Mouse (Mus musculus) lung, embryonic 15.5 days (tissue): ENCODE measurements around the gene Tmem86a. TPM values are rescaled to one million over a fixed set of nuclear protein-coding genes. Genes with fewer than 3 reads are reported as not detected.
A peak's percentile ranks its signal among the peaks of the same experiment; 100 is the strongest.

ENCODE experiments used
- ATAC-seq: fragments of 200-750 bp; cut with Nextera tagmentation; 2 replicates; pipeline ENCODE4 v1.8.0; 2017; ENCODE audit warnings: moderate number of reproducible peaks, borderline replicate concordance; ENCODE audit not compliant: low FRiP score, low TSS enrichment; ENCODE audit errors: extremely low read depth
- H3K27ac ChIP-seq: fragments of 300-500 bp; sonication (generic); 2 replicates; pipeline ENCODE4 v1.5.1; 2015; ENCODE audit warnings: moderate library complexity, mild to moderate bottlenecking, inconsistent platforms
- H3K27me3 ChIP-seq: fragments of 300-500 bp; sonication (generic); 2 replicates; pipeline ENCODE4 v1.6.1; 2015; ENCODE audit warnings: inconsistent platforms
- H3K36me3 ChIP-seq: fragments of 300-500 bp; sonication (generic); 2 replicates; pipeline ENCODE4 v1.6.1; 2015; ENCODE audit warnings: inconsistent platforms
- H3K4me1 ChIP-seq: fragments of 300-500 bp; sonication (generic); 2 replicates; pipeline ENCODE4 v1.6.1; 2015; ENCODE audit warnings: inconsistent platforms
- H3K4me2 ChIP-seq: fragments of 300-500 bp; sonication (generic); 2 replicates; pipeline ENCODE4 v1.6.1; 2015; ENCODE audit warnings: inconsistent platforms, mild to moderate bottlenecking, moderate library complexity
- H3K4me3 ChIP-seq: fragments of 300-500 bp; sonication (generic); 2 replicates; pipeline ENCODE4 v1.5.1; 2015; ENCODE audit warnings: mild to moderate bottlenecking, inconsistent platforms
- H3K9ac ChIP-seq: fragments of 300-500 bp; sonication (generic); 2 replicates; pipeline ENCODE4 v1.6.1; 2015; ENCODE audit warnings: inconsistent platforms
- H3K9me3 ChIP-seq: fragments of 300-500 bp; sonication (generic); 2 replicates; pipeline ENCODE4 v1.6.1; 2016; ENCODE audit warnings: inconsistent platforms
- WGBS: fragments of 180-500 bp; shearing (Covaris S2); methylation state at CpG from one replicate; pipeline ENCODE4 v1.1.7; 2015; 5-methylcytosine and 5-hydroxymethylcytosine counted together
- polyA plus RNA-seq: library from polyadenylated mRNA; unstranded; fragments of >200 nt; fragmentation: Nextera tagmentation; extraction: Ambion mirVana; gene quantifications from 2 replicates; pipeline ENCODE4 v1.2.1, GENCODE M21; 2015

Tmem86a gene
- polyA plus RNA-seq, 1 experiment from 2014 or later = 45.5 TPM

DNA sequence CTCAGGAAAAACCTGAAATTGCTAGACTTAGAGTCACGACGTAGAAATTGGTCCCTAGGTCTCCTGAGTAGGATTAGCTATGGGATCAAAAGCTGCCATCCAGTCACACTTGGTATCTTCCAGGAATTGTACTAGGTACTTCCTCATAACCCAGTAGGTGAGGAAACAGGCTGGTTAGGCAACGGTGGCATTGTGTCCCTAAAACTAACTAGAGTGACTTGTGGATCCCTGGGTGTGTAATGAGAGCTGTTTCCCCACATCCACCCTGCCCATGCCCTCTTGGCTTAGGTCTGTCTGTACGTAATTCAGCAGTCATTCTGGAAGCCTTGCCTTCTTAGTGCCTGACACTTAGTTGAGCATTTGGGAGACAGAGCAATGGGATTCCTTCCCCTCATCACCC, 5.9 kb downstream of the Tmem86a start:
- Histone ChIP-seq H3K27ac (no peak overlapping the region), H3K9me3 (no peaks in the 10 kb centered on the region), H3K4me3 (no peak overlapping the region), H3K27me3 (no peaks in the 10 kb centered on the region), H3K4me1 (peaks cover 33% of the 10 kb centered on the region), H3K9ac (no peak overlapping the region), H3K4me2 (no peak overlapping the region), H3K36me3 (peaks cover 8% of the 10 kb centered on the region; the same call in 1 of the 2 replicates)
- no peak for ATAC-seq
- WGBS = 77% methylated on average over 4 of the region's 4 CpGs

DNA sequence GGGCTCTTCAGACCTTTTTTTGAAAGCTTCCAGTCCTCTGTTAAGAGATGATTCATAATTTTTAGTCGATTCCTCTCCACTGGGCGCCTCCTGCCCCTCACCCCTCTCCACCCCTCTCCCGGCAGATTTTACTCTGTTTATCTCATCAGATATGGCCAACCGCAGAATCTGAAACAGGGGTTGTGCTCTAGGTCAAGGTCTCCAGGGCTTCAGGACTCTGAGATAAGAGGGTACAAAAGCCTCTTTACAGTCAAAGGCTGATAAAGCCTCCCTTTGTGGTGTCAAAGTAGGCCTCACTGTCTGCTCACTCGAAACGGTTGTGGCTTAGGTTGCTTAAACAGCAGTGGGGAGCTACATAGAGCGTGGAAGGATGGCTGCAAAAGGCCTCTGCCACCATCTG, 8.9 kb downstream of the Tmem86a start:
- WGBS = 28% methylated on average over 7 of the region's 7 CpGs
- Histone ChIP-seq H3K4me2 (no peak overlapping the region), H3K36me3 (peaks cover under 1% of the 10 kb centered on the region; the same call in 1 of the 2 replicates), H3K9ac (no peak overlapping the region), H3K9me3 (no peaks in the 10 kb centered on the region), H3K4me1 (peaks cover 3% of the 10 kb centered on the region; the same call in 1 of the 2 replicates), H3K4me3 (no peak overlapping the region), H3K27ac (no peak overlapping the region), H3K27me3 (no peaks in the 10 kb centered on the region)
- no peak for ATAC-seq

DNA sequence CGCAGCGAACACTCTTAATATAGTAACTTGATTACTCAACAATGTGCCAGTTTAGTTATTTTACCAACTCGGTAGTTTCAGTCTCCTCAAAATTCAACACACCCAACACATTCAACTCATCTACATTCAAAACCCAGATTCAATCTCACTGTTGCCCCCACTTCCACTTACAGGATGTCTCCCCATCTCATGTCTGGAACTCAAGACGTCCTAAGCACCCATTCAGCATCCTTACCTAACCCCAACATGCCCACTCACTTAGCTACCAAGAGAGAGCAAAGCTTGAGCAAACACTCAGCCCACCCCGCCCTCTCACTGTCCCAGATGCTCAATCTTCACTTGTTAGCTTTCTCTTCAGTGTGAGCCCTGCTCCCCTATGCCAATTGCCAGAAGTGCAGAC, 11.2 kb downstream of the Tmem86a start:
- Histone ChIP-seq H3K27me3 (no peaks in the 10 kb centered on the region), H3K4me2 (no peak overlapping the region), H3K4me1 (no peaks in the 10 kb centered on the region), H3K9ac (no peak overlapping the region), H3K4me3 (no peak overlapping the region), H3K36me3 (no peaks in the 10 kb centered on the region), H3K9me3 (no peaks in the 10 kb centered on the region), H3K27ac (no peak overlapping the region)
- WGBS = 72% methylated on average over 5 of the region's 5 CpGs
- no peak for ATAC-seq

DNA sequence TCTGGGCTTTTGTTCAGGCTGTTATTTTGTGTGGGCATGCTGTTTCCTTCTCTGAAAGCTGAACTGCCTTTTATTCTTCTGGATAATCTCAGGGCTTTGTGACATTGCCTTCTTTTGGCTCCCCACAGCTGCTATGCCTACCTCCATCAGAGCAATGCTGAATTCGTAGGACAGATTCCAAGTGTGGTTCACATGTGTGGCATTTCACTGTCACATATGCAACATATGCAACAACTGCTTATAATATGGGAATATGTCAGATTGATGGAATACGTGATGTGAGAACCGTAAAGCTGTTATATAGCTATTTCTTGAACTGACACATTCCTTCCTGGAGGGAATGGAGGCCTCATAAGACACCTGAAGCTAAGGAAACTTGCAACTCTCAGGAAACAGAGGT, 16.5 kb downstream of the Tmem86a start:
- Histone ChIP-seq H3K36me3 (no peaks in the 10 kb centered on the region), H3K4me2 (no peak overlapping the region), H3K9me3 (no peaks in the 10 kb centered on the region), H3K27me3 (no peaks in the 10 kb centered on the region), H3K27ac (0 out of 2 replicates have a peak overlapping the region, but pooled peaks have one; percentile 37), H3K4me1 (0 out of 2 replicates have a peak, but pooled peaks cover 6% of the 10 kb centered on the region), H3K9ac (no peak overlapping the region), H3K4me3 (no peak overlapping the region)
- ATAC-seq = peak; percentile 43; the same call in 1 of the 2 replicates
- 43% methylated on average over 3 of the region's 3 CpGs for WGBS

DNA sequence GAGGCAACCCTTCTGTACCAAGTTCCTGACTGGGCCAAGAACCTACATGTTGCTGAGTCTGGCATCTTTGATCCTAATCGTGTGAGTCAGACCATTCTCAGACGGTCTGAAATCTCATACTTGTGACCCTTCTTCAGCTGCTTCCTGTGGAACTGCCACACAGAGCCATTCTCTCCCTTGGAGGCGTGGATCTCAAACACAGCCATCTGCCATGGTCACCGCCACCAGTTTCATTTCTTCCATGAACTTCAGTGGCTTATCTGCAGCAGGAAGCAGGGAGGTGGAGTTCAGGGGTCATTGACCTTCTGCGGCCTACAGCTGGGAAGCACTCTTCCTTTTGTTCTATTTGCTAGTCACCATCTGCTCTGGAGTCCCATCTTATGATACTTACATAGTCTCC, 17.5 kb downstream of the Tmem86a start:
- no peak overlapping the region for H3K9ac ChIP-seq
- WGBS = 56% methylated on average over 5 of the region's 5 CpGs
- H3K4me3 ChIP-seq = no peak overlapping the region
- H3K4me1 ChIP-seq = peaks cover 8% of the 10 kb centered on the region; the same call in 1 of the 2 replicates
- no peaks in the 10 kb centered on the region for H3K36me3 ChIP-seq
- H3K27ac ChIP-seq = 0 out of 2 replicates have a peak overlapping the region, but pooled peaks have one; percentile 37
- H3K4me2 ChIP-seq = no peak overlapping the region
- ATAC-seq = no peak
- H3K27me3 ChIP-seq = no peaks in the 10 kb centered on the region
- H3K9me3 ChIP-seq = no peaks in the 10 kb centered on the region

DNA sequence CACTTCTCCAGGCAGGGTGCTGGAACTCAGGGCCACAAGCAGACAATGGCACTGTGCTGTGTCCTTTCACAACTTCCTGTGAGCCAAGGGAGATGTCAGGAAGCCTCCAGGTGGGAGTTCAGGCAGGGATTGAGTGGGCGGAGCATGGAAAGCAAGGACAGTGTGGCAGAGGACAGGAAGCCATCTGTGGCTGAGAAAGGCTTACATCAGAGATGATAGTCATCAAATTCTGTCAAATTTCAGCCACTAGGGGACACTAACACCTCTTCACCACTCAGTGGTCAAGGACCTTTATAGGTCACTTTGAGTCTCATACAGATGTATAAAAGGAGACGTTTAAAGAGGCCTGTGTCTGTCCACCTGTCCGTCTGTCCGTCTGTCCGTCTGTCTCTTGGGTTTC, 22.1 kb downstream of the Tmem86a start:
- Histone ChIP-seq H3K4me3 (no peak overlapping the region), H3K27ac (peak overlapping the region; percentile 80; the same call in 1 of the 2 replicates), H3K9me3 (no peaks in the 10 kb centered on the region), H3K36me3 (no peaks in the 10 kb centered on the region), H3K4me1 (peaks cover 20% of the 10 kb centered on the region), H3K27me3 (no peaks in the 10 kb centered on the region), H3K4me2 (no peak overlapping the region), H3K9ac (no peak overlapping the region)
- ATAC-seq = no peak
- WGBS = 70% methylated on average over 5 of the region's 5 CpGs

DNA sequence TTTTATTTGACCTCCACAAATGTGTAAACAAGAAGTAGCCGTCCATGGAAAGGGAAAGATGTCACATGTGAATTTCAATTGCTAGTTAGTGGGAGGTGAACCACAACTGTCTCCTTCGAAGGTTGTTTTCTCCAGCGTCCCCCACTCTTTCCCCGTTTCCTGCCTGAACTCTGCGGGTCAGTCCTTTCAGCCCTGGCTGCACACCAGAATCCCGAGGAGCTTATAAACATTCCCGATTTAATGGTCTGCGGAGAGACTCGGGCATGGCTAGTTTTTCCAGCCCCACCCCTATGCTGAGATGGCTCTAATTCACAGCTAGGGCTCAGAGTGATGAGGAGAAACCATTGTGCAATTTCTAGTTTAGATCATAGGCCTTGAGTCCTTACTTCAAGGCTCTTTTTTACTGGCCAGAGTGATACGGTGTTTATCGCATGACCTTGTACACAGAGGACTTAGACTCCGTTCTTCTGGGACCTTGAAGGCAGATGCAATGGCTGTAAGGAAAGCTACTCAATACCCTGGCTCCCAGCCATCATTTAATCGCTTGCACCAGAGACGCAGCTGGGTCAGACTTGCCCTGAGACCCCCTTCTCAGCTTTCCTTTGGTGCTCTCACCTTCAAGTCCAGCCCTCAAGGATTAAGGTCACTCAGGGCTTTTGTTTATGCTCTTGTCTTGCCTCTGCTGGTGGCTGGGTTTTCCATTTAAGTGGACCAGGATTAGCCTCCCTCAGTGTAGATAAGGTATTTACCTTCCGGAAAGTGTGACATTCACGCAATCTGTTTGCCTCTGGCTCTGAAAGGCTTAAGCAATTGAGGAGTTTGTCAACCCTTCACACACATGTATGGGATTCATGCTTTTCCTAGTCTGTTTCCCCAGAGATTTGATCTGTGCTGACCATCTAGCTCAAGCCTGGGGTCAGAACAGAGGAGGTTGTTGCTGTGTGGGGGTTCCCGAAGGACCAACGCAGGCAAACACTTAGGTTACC, 23.4 kb downstream of the Tmem86a start:
- Histone ChIP-seq H3K9me3 (no peaks in the 10 kb centered on the region), H3K4me1 (peaks cover 18% of the 10 kb centered on the region), H3K36me3 (no peaks in the 10 kb centered on the region), H3K27me3 (no peaks in the 10 kb centered on the region), H3K4me3 (no peak overlapping the region), H3K4me2 (0 out of 2 replicates have a peak overlapping the region, but pooled peaks have one; percentile 3), H3K27ac (peak overlapping the region; percentile 80), H3K9ac (no peak overlapping the region)
- WGBS = 26% methylated on average over 18 of the region's 18 CpGs
- peak; percentile 72 for ATAC-seq

DNA sequence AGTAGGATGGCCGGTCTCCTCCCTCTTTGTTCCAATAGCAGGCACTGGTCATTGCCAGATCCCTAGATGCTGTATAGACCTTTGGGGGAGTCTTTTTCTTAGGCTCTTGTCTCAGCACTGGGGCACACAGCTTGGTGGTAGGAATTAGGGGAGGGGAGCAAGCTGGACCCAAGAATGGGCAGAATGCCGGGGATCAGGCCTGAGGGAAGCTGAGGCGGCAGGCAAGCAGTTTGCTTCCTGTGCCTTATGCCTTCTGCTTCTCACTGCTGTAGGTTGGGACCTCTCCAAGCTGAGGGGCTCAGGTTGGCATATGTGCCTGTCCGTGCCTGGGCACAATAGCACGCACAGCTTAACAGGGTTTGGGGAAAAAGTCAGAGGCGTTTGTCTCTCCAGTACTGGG, 25.8 kb downstream of the Tmem86a start:
- Histone ChIP-seq H3K27me3 (no peaks in the 10 kb centered on the region), H3K9me3 (no peaks in the 10 kb centered on the region), H3K36me3 (no peaks in the 10 kb centered on the region), H3K4me1 (peaks cover 31% of the 10 kb centered on the region), H3K4me2 (no peak overlapping the region), H3K4me3 (no peak overlapping the region), H3K27ac (no peak overlapping the region), H3K9ac (no peak overlapping the region)
- no peak for ATAC-seq
- WGBS = 84% methylated on average over 6 of the region's 6 CpGs

DNA sequence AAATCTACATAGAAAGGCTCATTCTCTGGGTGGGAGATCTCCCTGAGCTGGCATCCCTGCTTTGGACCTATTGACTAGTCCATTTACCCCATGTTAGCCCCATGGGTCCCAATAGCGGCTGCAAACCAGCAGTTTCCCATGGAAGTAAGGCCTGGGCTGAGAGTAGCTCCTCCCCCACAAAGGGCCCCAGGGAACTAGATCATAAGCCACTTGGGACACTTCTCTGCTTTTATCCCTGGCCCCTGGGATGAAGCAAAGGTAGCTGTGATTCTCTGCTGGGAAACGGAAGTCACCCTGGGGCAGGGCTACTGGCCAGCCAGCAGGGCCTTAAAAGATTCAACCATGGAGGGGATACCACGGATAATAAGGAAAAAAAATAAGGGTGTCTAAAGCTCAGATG, 26.3 kb downstream of the Tmem86a start:
- H3K4me1 ChIP-seq = peaks cover 31% of the 10 kb centered on the region
- WGBS = 74% methylated on average over 3 of the region's 3 CpGs
- no peaks in the 10 kb centered on the region for H3K9me3 ChIP-seq
- no peaks in the 10 kb centered on the region for H3K36me3 ChIP-seq
- no peak for ATAC-seq
- no peak overlapping the region for H3K9ac ChIP-seq
- no peak overlapping the region for H3K27ac ChIP-seq
- H3K4me2 ChIP-seq = no peak overlapping the region
- no peaks in the 10 kb centered on the region for H3K27me3 ChIP-seq
- H3K4me3 ChIP-seq = no peak overlapping the region

DNA sequence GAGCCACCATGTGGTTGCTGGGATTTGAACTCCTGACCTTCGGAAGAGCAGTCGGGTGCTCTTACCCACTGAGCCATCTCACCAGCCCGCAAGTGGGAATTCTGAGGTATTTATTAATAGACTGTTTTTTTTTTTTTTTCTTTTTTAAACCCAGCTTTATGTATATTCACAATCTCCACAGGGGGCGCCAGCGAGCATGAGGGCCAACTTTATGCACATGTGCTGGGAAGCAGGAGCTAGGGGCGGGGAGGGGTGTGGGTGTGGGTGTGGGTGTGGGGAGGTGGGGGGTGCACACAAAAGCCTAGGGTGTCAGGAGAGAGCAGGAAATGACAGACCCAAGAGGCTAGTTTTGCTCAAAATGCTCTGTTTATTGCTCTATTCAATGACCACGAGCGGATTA, 27.1 kb downstream of the Tmem86a start:
- Histone ChIP-seq H3K9me3 (no peaks in the 10 kb centered on the region), H3K36me3 (no peaks in the 10 kb centered on the region), H3K9ac (no peak overlapping the region), H3K4me1 (peaks cover 31% of the 10 kb centered on the region), H3K4me3 (no peak overlapping the region), H3K27ac (no peak overlapping the region), H3K27me3 (no peaks in the 10 kb centered on the region), H3K4me2 (no peak overlapping the region)
- ATAC-seq = no peak
- WGBS = 61% methylated on average over 8 of the region's 8 CpGs

DNA sequence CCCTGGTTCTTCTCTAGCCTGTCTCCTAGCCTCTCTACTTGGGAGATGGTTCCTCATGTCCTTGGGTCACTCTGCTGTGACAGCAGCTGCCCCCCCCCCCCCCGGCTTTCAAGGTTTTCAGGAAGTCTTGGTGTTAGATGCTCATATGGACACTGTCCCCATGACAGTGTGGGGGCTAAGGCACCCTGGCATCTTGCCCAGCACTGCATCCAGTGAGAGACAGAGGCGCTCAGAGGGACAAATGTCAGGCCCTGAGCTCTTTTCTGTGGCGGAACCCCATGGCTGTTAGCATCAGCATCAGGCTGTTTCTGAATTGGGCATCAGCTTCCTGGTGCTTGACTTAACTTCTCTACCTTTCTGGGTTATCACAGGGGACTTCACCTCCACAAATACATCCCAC, 30.5 kb downstream of the Tmem86a start:
- Histone ChIP-seq H3K36me3 (no peaks in the 10 kb centered on the region), H3K9me3 (no peaks in the 10 kb centered on the region), H3K4me3 (no peak overlapping the region), H3K4me1 (peaks cover 14% of the 10 kb centered on the region), H3K9ac (no peak overlapping the region), H3K27ac (no peak overlapping the region), H3K27me3 (no peaks in the 10 kb centered on the region), H3K4me2 (no peak overlapping the region; the same call in 1 of the 2 replicates)
- 31% methylated on average over 3 of the region's 3 CpGs for WGBS
- peak; percentile 55; the same call in 1 of the 2 replicates for ATAC-seq

DNA sequence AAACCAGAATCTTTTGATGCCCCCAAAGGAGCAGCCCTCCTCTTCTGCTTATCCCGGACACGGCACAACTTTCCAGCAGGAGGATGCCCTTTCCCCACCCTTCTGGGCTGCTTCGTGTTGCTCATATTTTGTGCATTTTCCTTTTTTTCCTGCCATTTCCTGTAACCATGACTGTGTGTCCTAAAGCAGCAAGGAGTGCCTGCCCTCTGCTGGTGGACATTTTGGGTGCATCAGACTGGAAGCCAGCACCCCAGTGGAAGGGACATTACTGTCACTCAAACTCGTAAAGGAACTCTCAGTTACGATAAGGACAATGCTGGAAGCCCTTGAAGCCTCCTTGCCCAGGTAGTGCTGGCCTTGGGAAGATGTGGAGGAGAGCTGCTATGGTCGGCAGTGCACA, 30.9 kb downstream of the Tmem86a start:
- 22% methylated on average over 6 of the region's 6 CpGs for WGBS
- peak; percentile 53; the same call in 1 of the 2 replicates for ATAC-seq

More for the DNA sequence above, 30.9 kb downstream of the Tmem86a start:
- Histone ChIP-seq H3K4me3 (no peak overlapping the region), H3K4me2 (no peak overlapping the region; the same call in 1 of the 2 replicates), H3K9me3 (no peaks in the 10 kb centered on the region), H3K4me1 (peaks cover 14% of the 10 kb centered on the region), H3K9ac (no peak overlapping the region), H3K36me3 (no peaks in the 10 kb centered on the region), H3K27me3 (no peaks in the 10 kb centered on the region), H3K27ac (no peak overlapping the region)
